Mouse (Mus musculus) kidney, adult 11 months (tissue): ENCODE measurements around the gene Trim72.
A peak's percentile ranks its signal among the peaks of the same experiment; 100 is the strongest.

Experiments
- DNase-seq: peaks from one replicate; pipeline ENCODE4 v3.0.0; 2022

The Trim72 gene

GRCm38 (mm10) chr7:128003688-128004087 lies at the start of gene Trim72:
TSS of gene Trim72 (plus strand) at chr7:128003949.
- DNase-seq = no peak

- DNase-seq = peak; percentile 35
Measured at GRCm38 (mm10) chr7:127959364-127959763, 44.4 kb upstream of the Trim72 start.

- DNase-seq = no peak
Measured at GRCm38 (mm10) chr7:127966371-127966918, 37.3 kb upstream of the Trim72 start.

- DNase-seq = peak; percentile 93
Measured at GRCm38 (mm10) chr7:127967004-127967921, 36.5 kb upstream of the Trim72 start, which contains the start of gene Fus. TSS of gene Fus (plus strand) at chr7:127967457.

- peak; percentile 77 for DNase-seq
Measured at GRCm38 (mm10) chr7:127967922-127968828, 35.6 kb upstream of the Trim72 start.

GRCm38 (mm10) chr7:127974413-127974930 lies 29.3 kb upstream of the Trim72 start:
- peak; percentile 5 for DNase-seq

- no peak for DNase-seq
Measured at GRCm38 (mm10) chr7:127978856-127979255, 24.9 kb upstream of the Trim72 start.

GRCm38 (mm10) chr7:127980606-127981005 lies 23.1 kb upstream of the Trim72 start:
- no peak for DNase-seq

- no peak for DNase-seq
Measured at GRCm38 (mm10) chr7:127988904-127989303, 14.8 kb upstream of the Trim72 start.

- peak; percentile 49 for DNase-seq
Measured at GRCm38 (mm10) chr7:127991643-127992487, 11.9 kb upstream of the Trim72 start.

GRCm38 (mm10) chr7:127992488-127993340 lies 11.0 kb upstream of the Trim72 start:
- no peak for DNase-seq

- DNase-seq = peak; percentile 71
Measured at GRCm38 (mm10) chr7:127993341-127993977, 10.3 kb upstream of the Trim72 start, which contains the start of gene Pycard. TSS of gene Pycard (minus strand) at chr7:127993867.

- DNase-seq = no peak
Measured at GRCm38 (mm10) chr7:127999436-127999835, 4.3 kb upstream of the Trim72 start.

GRCm38 (mm10) chr7:128000068-128000950 lies 3.4 kb upstream of the Trim72 start:
- DNase-seq = no peak

- no peak for DNase-seq
Measured at GRCm38 (mm10) chr7:128003098-128003497, 651 bp upstream of the Trim72 start.

GRCm38 (mm10) chr7:128004150-128004486 lies 369 bp downstream of the Trim72 start:
- DNase-seq = no peak

GRCm38 (mm10) chr7:128004487-128005362 lies 976 bp downstream of the Trim72 start:
- DNase-seq = peak; percentile 87

GRCm38 (mm10) chr7:128006193-128006592 lies 2.4 kb downstream of the Trim72 start:
- DNase-seq = no peak
